Mouse (Mus musculus) adrenal gland, adult 8-10 months (tissue): ENCODE measurements around the gene Cabp2. TPM values are rescaled to one million over a fixed set of nuclear protein-coding genes. Genes with fewer than 3 reads are reported as not detected.
"Not testable (repeated sequence)": the region's sequence is repeated elsewhere in the genome, so short reads cannot be mapped to it uniquely, and the experiment has no call there.

Experiments used
- DNase-seq: peaks from one replicate; pipeline ENCODE4 v3.0.0; 2022
- total RNA-seq, 4 experiments: library from RNA; stranded (reverse); gene quantifications; 2 replicates each; pipeline ENCODE4 v1.2.4; 2022

Cabp2 gene
- total RNA-seq, 4 experiments from 2014 or later = not detected

GRCm38 (mm10) chr19:4102049-4102448 is 20.7 kb downstream of the Cabp2 start:
- no peak for DNase-seq

DNA sequence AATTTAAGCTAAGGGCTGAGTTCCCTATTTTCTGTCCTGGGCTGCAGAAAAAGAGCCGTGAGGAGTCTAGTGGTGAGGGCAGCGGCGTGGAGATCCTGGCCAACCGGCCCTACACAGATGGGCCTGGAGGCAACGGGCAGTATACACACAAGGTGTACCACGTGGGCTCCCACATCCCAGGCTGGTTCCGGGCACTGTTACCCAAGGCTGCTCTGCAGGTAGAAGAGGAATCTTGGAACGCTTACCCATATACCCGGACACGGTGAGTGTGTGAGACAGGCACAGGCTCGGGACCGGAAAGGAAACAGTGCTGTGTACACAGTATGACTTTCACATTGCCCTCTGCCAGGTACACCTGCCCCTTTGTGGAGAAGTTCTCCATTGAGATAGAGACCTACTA is 21.2 kb downstream of the Cabp2 start:
- DNase-seq = no peak

DNA sequence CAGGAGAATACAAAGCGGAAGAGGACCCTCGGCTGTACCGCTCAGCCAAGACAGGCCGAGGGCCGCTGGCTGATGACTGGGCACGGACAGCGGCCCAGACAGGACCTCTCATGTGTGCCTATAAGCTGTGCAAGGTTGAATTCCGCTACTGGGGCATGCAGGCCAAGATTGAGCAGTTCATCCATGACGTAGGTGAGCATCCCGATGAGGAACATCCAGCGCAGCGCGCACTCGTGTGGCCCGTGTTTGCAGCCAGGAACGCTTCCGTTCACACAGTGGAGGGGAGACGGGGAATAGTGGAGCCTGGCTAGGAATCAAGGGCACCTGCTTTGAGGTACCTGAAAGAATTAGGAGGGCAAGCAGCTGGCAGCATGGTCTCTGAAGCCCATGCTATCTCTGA is 21.9 kb downstream of the Cabp2 start:
- no peak for DNase-seq

DNA sequence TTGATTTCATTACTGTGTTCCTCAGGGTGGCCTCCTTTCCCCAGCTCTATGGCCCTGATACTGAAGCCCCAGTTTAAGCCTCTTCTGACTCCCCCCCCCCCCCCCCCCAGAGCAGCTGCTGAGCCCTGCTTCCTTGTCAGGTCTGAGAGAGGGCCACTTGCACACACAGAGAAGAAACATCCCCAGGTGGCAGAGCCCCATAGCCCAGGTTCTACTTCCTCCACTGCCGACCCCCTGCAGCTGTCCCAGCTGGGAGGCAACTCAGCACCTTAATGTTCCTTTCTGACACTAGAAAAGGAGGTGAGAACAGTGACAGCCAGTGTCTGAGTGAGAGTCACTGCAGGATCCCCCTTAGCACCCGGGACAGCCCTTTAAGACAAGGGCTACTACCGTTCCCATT is 22.4 kb downstream of the Cabp2 start:
- DNase-seq = no peak

DNA sequence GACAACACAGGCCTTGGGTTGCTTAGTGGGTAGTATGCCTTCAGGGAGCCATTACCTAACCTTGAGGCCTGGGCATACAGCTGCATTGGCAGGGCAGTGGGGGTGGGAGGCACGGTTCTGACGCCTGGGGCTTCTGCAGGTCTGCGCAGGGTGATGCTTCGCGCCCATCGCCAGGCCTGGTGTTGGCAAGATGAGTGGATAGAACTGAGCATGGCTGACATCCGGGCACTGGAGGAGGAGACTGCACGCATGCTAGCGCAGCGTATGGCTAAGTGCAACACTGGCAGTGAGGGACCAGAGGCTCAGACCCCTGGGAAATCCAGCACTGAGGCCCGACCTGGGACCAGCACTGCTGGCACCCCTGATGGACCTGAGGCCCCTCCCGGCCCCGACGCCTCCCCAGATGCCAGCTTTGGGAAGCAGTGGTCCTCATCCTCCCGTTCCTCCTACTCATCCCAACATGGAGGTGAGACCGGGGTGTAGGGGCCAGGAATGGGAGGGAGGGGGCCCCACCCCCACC is 23.4 kb downstream of the Cabp2 start:
- DNase-seq = no peak

DNA sequence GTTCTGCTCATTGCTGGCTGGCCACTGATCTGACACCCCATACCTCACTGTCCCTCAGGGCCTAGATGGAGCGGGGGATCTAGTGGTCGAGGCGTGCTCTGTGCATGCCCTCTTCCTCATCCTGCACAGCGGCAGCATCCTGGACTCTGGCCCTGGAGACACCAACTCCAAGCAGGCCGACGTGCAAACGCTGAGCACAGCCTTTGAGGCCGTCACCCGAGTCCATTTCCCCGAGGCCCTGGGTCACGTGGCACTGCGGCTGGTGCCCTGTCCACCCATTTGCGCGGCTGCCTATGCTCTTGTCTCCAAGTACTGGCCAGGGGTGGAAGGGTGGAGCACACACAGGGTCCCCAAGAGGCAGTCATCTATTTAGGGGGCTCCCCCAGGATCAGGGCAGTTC is 25.3 kb downstream of the Cabp2 start:
- DNase-seq = no peak

GRCm38 (mm10) chr19:4108535-4108934 is 27.2 kb downstream of the Cabp2 start:
- DNase-seq = no peak

DNA sequence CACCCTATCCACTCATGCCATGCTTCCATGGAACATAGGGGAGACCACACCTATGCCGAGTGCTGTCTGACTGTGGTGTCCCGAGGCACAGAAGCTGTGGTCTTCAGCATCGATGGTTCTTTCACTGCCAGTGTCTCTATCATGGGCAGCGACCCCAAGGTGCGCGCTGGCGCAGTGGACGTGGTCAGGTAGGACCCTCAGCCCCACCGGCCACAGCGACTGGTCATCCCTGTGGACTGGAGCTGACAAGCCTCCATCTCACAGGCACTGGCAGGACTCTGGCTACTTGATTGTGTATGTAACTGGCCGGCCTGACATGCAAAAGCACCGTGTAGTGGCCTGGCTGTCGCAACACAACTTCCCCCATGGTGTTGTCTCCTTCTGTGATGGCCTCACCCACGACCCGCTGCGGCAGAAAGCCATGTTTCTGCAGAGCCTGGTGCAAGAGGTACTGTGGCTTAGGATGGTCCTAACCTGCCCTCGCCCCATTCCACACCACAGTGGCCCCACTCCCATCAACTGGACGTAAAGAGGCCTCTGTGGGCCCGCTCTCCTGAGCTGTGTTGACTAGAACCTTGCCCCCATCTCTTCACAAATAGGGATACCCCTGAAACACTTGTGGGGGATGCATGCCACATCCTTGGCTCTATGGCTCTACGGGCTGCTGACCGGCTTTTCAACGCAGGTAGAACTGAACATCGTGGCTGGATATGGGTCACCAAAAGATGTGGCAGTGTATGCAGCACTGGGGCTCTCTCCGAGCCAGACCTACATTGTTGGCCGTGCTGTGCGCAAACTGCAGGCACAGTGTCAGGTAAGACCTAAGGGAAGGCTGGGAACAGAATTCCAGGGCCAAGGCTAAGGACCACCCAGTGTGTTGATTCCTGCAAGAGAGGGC is 30.9 kb downstream of the Cabp2 start:
- no peak for DNase-seq

GRCm38 (mm10) chr19:4113186-4113805 is 31.9 kb downstream of the Cabp2 start:
- DNase-seq = peak; percentile 97

- DNase-seq = peak; percentile 59
Observed at GRCm38 (mm10) chr19:4113806-4114230, 32.4 kb downstream of the Cabp2 start.

- DNase-seq = no peak
Observed at GRCm38 (mm10) chr19:4114551-4114950, 33.2 kb downstream of the Cabp2 start.

DNA sequence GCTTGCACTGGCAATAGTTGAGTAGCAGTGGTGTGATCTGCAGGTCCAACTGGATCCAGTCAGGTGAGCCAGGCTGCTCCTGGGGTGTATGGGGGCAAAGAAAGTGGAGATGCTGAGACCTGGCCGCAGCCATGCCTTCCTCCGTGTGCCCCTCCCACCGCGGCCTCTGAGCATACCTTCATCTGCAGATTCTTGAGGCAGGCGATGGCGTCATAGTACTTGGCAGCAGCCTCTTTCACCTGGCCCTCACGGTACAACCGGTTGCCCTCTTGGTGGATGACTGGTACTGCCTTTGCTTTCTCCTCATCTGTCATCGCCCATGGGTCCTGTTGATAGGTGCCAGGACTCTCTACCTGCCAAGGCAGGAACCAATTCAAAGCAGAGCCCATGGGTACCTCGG is 33.8 kb downstream of the Cabp2 start:
- DNase-seq = no peak

- no peak for DNase-seq
Observed at GRCm38 (mm10) chr19:4115816-4116215, 34.4 kb downstream of the Cabp2 start.

DNA sequence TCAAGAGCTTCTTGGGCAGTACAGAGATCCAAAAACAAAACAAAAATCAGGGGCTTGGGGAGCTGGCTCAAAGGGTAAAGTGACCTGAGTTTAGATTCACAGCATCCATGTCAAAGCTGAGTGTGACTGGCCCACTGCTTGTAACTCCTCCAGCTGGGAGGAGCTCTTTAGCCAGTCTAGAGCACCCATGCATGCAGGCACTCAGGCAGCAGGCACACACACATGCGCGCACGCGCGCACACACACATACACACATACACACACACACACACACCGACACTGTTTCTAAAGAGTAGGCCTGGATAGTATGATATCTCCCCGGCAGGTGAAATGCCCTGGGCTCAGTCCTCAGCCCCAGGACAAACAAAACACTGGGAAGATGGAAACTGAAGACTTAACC is 35.6 kb downstream of the Cabp2 start:
- no peak for DNase-seq

DNA sequence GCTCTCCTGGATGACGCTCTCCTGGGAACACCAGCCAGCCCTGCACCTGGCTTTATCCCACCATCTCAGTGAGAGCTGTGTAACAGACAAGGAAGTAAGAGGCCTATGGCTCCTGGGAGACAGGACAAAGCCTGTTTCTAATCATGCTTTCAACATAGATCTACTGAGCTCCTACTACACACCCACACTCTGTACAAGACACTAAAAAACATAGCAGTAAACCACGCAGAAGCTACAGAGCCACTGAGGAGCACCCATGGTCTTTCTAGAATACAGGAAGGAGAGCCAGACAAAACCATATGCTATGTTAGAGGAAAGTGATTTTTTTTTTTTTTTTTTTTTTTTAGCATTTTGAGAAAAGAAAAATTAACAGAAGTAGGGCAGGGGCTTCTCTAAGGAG is 37.0 kb downstream of the Cabp2 start:
- no peak for DNase-seq

- DNase-seq = no peak
Observed at GRCm38 (mm10) chr19:4119716-4120487, 38.5 kb downstream of the Cabp2 start.

- no peak for DNase-seq
Observed at GRCm38 (mm10) chr19:4120496-4120895, 39.1 kb downstream of the Cabp2 start.

GRCm38 (mm10) chr19:4121097-4121805 is 39.9 kb downstream of the Cabp2 start:
- DNase-seq = peak; percentile 98

DNA sequence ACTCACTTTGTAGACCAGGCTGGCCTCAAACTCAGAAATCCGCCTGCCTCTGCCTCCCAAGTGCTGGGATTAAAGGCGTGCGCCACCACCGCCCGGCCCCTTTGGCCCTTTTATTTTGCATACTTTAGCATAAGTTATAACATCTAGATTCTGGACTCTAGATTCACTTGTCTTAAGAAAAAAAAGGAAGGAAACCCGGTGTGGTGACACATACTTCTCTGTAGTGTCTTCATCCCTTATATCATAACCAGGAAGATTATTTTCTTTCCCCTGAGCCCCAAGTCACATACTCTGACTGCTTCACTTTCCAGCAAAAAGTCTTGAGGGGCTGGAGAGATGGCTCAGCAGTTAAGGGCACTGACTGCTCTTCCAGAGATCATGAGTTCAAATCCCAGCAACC is 40.5 kb downstream of the Cabp2 start:
- DNase-seq = not testable (repeated sequence)

- DNase-seq = no peak
Observed at GRCm38 (mm10) chr19:4122411-4123370, 41.3 kb downstream of the Cabp2 start.

DNA sequence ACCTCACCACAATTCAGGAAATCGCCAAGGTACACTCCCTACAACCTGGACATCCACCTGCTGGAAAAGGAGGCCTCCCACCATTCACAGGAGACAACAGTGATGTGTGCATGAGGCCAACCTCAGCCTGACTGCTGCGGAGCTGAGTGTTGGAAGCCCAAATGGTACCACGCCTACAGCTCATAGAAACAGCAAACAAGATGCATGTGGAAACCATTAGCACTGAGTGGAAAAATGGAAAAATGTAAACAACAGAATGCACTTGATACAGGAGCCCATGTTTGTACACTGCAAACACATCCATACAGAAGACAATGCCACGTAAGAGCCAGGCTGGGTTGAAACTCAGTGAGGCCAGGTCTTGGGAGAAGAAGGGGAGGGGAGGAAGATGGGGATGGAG is 43.1 kb downstream of the Cabp2 start:
- DNase-seq = no peak
